ENCODE assay signal across 9 mouse cellular contexts in the genomic region with DNA sequence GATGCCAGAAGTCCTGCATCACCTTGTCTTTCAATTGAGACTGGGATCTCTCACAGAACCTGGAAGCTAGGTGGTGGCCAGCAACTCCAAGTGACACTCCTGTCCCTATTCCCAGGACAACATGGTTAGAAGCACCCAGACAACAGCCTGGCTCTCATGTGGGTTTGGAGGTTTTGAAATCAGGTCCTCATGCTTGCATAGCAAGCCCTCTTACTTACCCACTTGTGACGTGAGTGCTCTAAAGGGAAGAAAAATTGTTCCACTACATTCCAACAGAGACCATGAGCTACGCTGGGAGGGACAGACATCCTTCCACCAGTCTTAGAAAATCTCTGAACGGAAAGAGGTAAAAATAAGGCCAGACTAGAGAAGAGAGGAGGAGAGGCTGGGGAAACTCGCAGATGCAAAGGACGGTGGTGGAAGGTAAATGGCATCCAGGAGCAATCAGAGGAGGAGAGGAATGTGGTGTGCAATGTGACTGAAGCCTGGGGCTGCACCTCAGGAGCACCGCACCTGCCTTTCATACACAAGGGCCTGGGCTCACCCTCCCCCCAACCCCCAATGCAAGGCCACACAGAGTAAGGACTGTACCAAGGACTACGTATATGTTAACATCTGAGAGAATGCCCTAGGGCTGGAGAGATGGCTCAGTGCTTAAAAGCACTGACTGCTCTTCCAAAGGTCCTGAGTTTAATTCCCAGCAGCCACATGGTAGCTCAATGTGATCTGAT.
"Had no signal": no experiment of that assay in that cellular context is flagged by ENCODE, and none has a peak within 500 bp of the region (broad histone marks: within the 10 kb centered on the region; RNA-seq: fewer than 3 reads in every experiment).

No protein-coding gene starts in this region.

- H3K4me3 ChIP-seq: kidney, embryonic 15.5 days; limb, embryonic 10.5 days; liver, embryonic 12.5 days; midbrain, embryonic 13.5 days had no signal

- H3K9ac ChIP-seq: kidney, embryonic 15.5 days; liver, embryonic 12.5 days; midbrain, embryonic 13.5 days had no signal

- ATAC-seq: liver, embryonic 12.5 days; midbrain, embryonic 13.5 days had no signal

- H3K27me3 ChIP-seq: kidney, embryonic 15.5 days; liver, embryonic 12.5 days; midbrain, embryonic 13.5 days had no signal

- DNase-seq: kidney, adult 18-20 months; kidney, postnatal 14 days; thymus, adult 18-20 months; thymus, postnatal 14 days had no signal

- H3K9me3 ChIP-seq: kidney, embryonic 15.5 days; limb, embryonic 10.5 days; liver, embryonic 12.5 days; midbrain, embryonic 13.5 days had no signal

- H3K4me2 ChIP-seq: kidney, embryonic 15.5 days; liver, embryonic 12.5 days; midbrain, embryonic 13.5 days had no signal

- H3K4me1 ChIP-seq: kidney, embryonic 15.5 days; limb, embryonic 10.5 days; liver, embryonic 12.5 days had no signal

- H3K27ac ChIP-seq: kidney, embryonic 15.5 days; limb, embryonic 10.5 days; liver, embryonic 12.5 days; midbrain, embryonic 13.5 days; stomach, postnatal 0 days had no signal
